Mouse (Mus musculus) right cerebral cortex, adult 2 months (tissue): ENCODE measurements at regions not wholly inside any gene's neighbourhood (a gene's known extent, or its start where the extent isn't known, plus 50 kb on each side); places are given as distances from the start of the nearest gene placed in this dataset.

Experiments
- DNase-seq, 2 experiments: peaks; one replicate each; pipeline ENCODE4 v3.0.0; 2021 to 2022; ENCODE audit warnings: low spot score in 2 of 2

GRCm38 (mm10) chrX:58445624-58446323 is 423.3 kb downstream of the Zic3 start:
- DNase-seq = no peak

- DNase-seq = no peak
Observed at GRCm38 (mm10) chrX:58447605-58448004, 425.1 kb downstream of the Zic3 start.

GRCm38 (mm10) chrX:58469683-58470082 is 439.5 kb upstream of the 4930550L24Rik start:
- no peak for DNase-seq

- DNase-seq = no peak
Observed at GRCm38 (mm10) chrX:58470986-58471385, 438.2 kb upstream of the 4930550L24Rik start.

- peak; percentile 2 to 33 for DNase-seq
Observed at GRCm38 (mm10) chrX:58490861-58491260, 418.3 kb upstream of the 4930550L24Rik start.

GRCm38 (mm10) chrX:58503573-58503972 is 405.6 kb upstream of the 4930550L24Rik start:
- no peak for DNase-seq

GRCm38 (mm10) chrX:58514925-58515324 is 394.2 kb upstream of the 4930550L24Rik start:
- DNase-seq = peak; percentile 4 to 8
